Mouse (Mus musculus) megakaryocyte, embryonic 14.5 days (primary cell): ENCODE results near the gene Bcar3.

Experiments used
- FLI1 ChIP-seq: IDR thresholded peaks from 2 replicates; pipeline ENCODE4 v1.6.1; 2012; ENCODE audit warnings: low read length, inconsistent platforms, mixed read lengths
- GATA1 ChIP-seq: IDR thresholded peaks from 3 replicates; pipeline ENCODE4 v1.6.1; 2012; ENCODE audit warnings: mixed read lengths, low read length, inconsistent platforms, borderline replicate concordance

GRCm38 (mm10) chr3:122405203-122405956, 111.4 kb downstream of the Bcar3 start:
- no peak for TF ChIP-seq GATA1
- no peak for TF ChIP-seq FLI1
